Mouse (Mus musculus): ENCODE measurements at regions not wholly inside any gene's neighbourhood (a gene's known extent, or its start where the extent isn't known, plus 50 kb on each side); places are given as distances from the start of the nearest gene placed in this dataset.

DNA sequence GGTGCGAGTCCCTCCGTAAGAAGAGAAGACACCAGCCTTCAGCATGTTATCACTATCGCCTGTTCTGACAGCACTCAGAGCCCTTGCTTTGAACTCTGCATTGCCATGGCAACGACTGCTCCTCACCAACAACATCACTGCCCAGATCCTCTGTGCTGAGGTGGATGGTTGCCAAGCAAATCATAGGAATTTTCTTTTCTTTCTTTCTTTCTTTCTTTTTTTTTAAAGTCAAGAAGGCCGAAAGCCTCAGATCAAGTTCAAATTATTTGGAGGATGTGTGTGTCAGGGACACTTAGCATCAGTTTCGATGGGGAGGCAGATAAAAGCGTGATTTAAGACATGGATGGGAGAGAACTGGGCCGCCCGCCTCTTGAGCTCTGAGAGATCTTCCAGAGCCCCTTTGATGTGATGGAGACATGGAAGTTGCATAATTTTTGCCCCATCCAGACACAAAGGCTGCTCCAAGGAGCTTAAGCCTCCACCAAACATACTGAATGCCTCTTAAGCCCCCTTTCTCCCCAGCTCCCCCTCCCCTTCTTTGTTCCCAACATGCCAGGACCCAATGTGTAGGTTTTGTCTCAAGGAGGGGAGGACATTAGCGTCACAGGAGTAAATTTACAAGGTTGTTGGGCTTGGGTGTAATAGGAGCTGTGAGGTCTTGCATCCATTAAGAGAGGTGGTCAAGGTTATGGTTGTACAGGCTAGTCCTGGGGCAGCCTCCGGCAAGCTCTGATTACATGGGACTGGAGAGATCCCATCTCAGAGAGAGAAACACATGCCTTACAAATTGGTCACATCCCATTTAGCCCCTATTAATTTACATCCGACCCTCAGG is 167.4 kb upstream of the Npvf start:
- no peaks in the 10 kb centered on the region for H3K36me3 ChIP-seq (ENCODE audit: control insufficient read depth, insufficient read depth, low read length)
- H3K4me3 ChIP-seq (ENCODE audit: low read depth, low read length) = no peak overlapping the region
- TF ChIP-seq CTCF (IDR thresholded peaks at IDR 0.05; ENCODE audit: extremely low read depth, insufficient read length, insufficient replicate concordance, low read depth, low read length) (no peak), POLR2A (IDR thresholded peaks at IDR 0.05; ENCODE audit: low read depth, low read length) (no peak)
- 81% methylated on average over 12 of the region's 12 CpGs for WGBS
- H3K27ac ChIP-seq (ENCODE audit: insufficient read depth, low read depth, low read length) = no peak overlapping the region
- no peaks in the 10 kb centered on the region for H3K4me1 ChIP-seq (ENCODE audit: control insufficient read depth, insufficient read depth, insufficient read length, low read length)
- no peaks in the 10 kb centered on the region for H3K27me3 ChIP-seq (ENCODE audit: control insufficient read depth, insufficient read depth, low read length)

DNA sequence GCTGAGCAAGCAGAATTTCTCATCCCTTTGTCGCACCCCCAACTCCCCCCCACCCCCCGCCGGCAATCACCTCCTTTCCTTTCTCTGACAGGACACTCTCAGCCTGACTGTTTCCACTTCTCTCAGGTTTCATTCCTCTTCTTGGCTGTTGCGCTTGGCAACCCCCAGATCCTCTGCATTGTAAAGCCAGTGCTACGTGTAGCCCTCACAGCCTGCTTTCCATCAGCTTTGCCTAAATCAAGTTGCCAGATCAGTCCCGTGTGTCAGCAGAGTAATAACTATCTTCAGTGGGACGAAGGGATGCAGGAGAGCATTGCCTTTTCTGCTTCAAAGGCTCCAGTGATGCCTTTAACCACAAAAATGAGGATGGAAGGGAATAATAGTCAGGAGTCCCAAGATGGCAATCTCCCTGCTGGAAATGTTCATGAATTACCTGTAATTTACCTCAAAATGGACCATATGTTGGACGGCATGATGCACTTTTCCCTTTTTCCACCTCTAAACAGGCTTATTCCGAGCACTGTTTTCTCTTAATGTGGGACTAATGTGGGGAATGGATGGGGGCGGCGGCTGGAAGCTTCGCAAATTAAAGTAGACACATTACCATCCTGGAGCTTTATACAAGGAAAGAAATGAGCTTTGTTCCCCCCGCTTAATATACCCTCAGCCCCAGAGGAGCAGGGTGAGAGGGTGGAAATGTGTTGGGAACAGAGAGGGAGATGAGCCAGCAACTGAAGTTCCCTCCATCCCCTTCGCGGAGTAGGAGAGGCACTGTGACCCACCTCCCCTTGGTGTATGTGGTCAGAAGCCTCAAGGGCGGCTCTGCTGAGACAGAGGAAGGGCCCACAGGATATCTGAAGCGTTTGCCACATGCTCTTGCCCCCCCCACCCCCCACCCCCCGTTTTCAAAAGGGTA is 168.3 kb upstream of the Npvf start:
- Histone ChIP-seq H3K36me3 (ENCODE audit: control insufficient read depth, insufficient read depth, low read length) (no peaks in the 10 kb centered on the region), H3K27ac (ENCODE audit: insufficient read depth, low read depth, low read length) (no peak overlapping the region), H3K4me1 (ENCODE audit: control insufficient read depth, insufficient read depth, insufficient read length, low read length) (no peaks in the 10 kb centered on the region), H3K27me3 (ENCODE audit: control insufficient read depth, insufficient read depth, low read length) (no peaks in the 10 kb centered on the region), H3K4me3 (ENCODE audit: low read depth, low read length) (no peak overlapping the region)
- WGBS = 71% methylated on average over 18 of the region's 18 CpGs
- TF ChIP-seq CTCF (IDR thresholded peaks at IDR 0.05; ENCODE audit: extremely low read depth, insufficient read length, insufficient replicate concordance, low read depth, low read length) (no peak), POLR2A (IDR thresholded peaks at IDR 0.05; ENCODE audit: low read depth, low read length) (no peak)

DNA sequence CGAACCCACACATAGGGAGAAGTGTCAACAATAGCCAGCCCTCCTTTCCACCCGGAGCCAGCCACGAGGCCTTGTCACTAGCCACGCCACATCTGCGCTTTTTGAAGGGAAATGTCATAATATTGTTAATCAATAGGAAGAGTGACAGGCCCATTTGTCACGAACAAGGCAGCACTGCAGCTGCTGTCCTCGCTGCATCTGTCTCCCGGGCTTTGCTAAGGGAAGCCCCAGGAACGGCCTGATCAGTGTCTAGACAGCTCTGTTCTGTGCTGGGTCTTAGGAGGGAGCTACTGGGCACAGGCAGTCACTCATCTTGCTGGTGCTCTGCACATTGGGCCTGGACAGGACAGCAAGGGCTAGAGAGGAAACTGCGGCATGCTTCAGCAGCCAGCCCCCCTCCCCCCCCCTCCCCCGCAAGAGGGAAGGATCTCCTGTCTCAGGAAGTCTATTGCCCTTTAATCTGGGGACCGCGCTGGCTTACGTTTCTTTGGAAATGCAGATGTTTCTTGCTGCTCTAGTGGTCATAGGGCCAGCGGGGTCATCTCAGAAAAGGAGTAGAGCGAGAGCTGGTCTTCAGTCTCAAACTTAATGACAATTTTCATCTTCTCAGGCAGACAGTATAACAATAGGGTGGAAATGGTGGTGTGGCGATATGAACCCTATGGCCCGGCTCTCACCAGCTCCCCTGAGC is 169.1 kb upstream of the Npvf start:
- H3K36me3 ChIP-seq (ENCODE audit: control insufficient read depth, insufficient read depth, low read length) = no peaks in the 10 kb centered on the region
- H3K27me3 ChIP-seq (ENCODE audit: control insufficient read depth, insufficient read depth, low read length) = no peaks in the 10 kb centered on the region; the same call in 1 of the 2 replicates
- H3K27ac ChIP-seq (ENCODE audit: insufficient read depth, low read depth, low read length) = no peak overlapping the region
- no peaks in the 10 kb centered on the region for H3K4me1 ChIP-seq (ENCODE audit: control insufficient read depth, insufficient read depth, insufficient read length, low read length)
- WGBS = 33% methylated on average over 18 of the region's 18 CpGs
- H3K4me3 ChIP-seq (ENCODE audit: low read depth, low read length) = no peak overlapping the region
- TF ChIP-seq CTCF (IDR thresholded peaks at IDR 0.05; ENCODE audit: extremely low read depth, insufficient read length, insufficient replicate concordance, low read depth, low read length) (no peak), POLR2A (IDR thresholded peaks at IDR 0.05; ENCODE audit: low read depth, low read length) (no peak)

DNA sequence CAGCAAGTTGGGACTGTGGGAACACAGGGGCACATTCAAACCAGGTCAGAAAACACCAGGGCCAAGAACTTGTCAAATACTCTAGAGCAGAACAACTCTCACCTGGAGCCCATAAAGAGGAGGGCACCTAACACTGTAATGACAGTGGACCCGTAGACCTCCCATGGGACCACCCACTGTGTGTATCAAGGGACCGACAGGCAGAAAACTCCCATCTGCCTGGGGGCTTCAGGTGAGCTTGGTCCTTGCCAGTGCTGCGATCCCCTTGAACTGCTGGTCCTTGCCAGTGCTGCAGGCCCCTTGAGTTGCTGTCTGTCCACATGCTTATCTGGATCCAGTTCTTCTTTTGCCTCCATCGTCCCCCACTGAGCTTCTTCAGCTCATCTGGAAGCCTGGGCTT is 170.2 kb upstream of the Npvf start:
- Histone ChIP-seq H3K27ac (ENCODE audit: insufficient read depth, low read depth, low read length) (no peak overlapping the region), H3K4me3 (ENCODE audit: low read depth, low read length) (no peak overlapping the region), H3K36me3 (ENCODE audit: control insufficient read depth, insufficient read depth, low read length) (no peaks in the 10 kb centered on the region), H3K27me3 (ENCODE audit: control insufficient read depth, insufficient read depth, low read length) (no peaks in the 10 kb centered on the region; the same call in 1 of the 2 replicates), H3K4me1 (ENCODE audit: control insufficient read depth, insufficient read depth, insufficient read length, low read length) (no peaks in the 10 kb centered on the region)
- TF ChIP-seq POLR2A (IDR thresholded peaks at IDR 0.05; ENCODE audit: low read depth, low read length) = no peak
- no peak for TF ChIP-seq CTCF (IDR thresholded peaks at IDR 0.05; ENCODE audit: extremely low read depth, insufficient read length, insufficient replicate concordance, low read depth, low read length)
- 78% methylated on average over 4 of the region's 4 CpGs for WGBS

DNA sequence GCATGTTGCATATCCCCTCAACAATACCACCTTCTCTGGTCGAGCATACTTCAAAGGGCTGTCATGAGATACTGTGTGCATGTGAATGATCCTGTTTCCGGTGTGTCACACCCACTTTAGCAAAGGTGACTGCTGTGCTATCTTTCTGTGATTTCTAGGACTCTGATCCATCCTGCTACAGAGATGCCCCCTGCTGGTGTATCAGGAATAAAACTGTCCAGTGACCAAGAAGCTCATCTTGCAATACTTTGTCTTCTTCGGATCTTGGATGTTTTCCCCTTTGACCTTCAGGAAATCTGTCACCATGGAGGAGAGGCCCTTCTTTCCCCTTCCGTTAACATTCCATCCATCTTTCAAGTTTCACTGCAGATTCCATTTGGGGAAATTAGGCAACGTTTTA is 177.5 kb upstream of the Npvf start:
- TF ChIP-seq CTCF (IDR thresholded peaks at IDR 0.05; ENCODE audit: extremely low read depth, insufficient read length, insufficient replicate concordance, low read depth, low read length) (no peak), POLR2A (IDR thresholded peaks at IDR 0.05; ENCODE audit: low read depth, low read length) (no peak)
- WGBS = 50% methylated on average over 5 of the region's 5 CpGs
- Histone ChIP-seq H3K27ac (ENCODE audit: insufficient read depth, low read depth, low read length) (no peak overlapping the region), H3K4me3 (ENCODE audit: low read depth, low read length) (no peak overlapping the region), H3K27me3 (ENCODE audit: control insufficient read depth, insufficient read depth, low read length) (no peaks in the 10 kb centered on the region; the same call in 1 of the 2 replicates), H3K4me1 (ENCODE audit: control insufficient read depth, insufficient read depth, insufficient read length, low read length) (no peaks in the 10 kb centered on the region), H3K36me3 (ENCODE audit: control insufficient read depth, insufficient read depth, low read length) (no peaks in the 10 kb centered on the region)

DNA sequence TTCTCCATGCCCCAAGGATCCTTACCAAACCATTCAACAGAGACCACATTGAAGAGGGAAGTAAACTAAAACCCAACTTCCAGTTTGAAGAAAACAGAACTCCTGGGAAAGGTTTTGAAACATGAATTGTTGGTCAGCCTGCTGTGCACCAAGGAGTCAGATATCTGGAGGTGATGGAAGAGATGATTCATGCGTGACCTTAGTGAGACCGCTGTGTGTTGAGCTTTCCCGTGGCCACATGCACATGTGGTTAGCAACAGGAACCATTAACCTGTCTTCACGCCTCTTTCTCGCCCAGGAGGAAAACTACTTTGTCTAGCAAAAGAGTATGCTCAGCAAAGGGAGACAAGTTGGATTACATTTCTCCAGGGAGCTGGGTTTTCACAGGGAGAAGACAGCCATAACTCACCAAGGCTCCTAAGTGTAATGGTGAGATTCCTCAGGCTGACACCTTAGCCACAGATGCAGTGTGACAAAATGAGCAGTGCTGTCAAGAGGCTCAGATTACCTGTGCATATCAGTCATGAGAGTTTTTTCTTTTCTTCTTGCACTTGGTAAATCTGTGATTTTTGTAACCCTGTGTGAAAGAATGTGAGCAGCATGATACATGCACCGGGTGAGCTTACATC is 181.9 kb upstream of the Npvf start:
- Histone ChIP-seq H3K4me3 (ENCODE audit: low read depth, low read length) (no peak overlapping the region), H3K4me1 (ENCODE audit: control insufficient read depth, insufficient read depth, insufficient read length, low read length) (no peaks in the 10 kb centered on the region)
- TF ChIP-seq CTCF (IDR thresholded peaks at IDR 0.05; ENCODE audit: extremely low read depth, insufficient read length, insufficient replicate concordance, low read depth, low read length) (no peak), POLR2A (IDR thresholded peaks at IDR 0.05; ENCODE audit: low read depth, low read length) (no peak)

More for the DNA sequence above, 181.9 kb upstream of the Npvf start:
- no peak overlapping the region for H3K27ac ChIP-seq (ENCODE audit: insufficient read depth, low read depth, low read length)
- H3K36me3 ChIP-seq (ENCODE audit: control insufficient read depth, insufficient read depth, low read length) = no peaks in the 10 kb centered on the region
- no peaks in the 10 kb centered on the region for H3K27me3 ChIP-seq (ENCODE audit: control insufficient read depth, insufficient read depth, low read length)
- WGBS = 77% methylated on average over 6 of the region's 6 CpGs

All from small intestine, adult 2 months (tissue).